Mouse (Mus musculus) frontal cortex, postnatal 25 days (tissue): ENCODE data around the gene Cebpz.

ENCODE experiments used
- DNase-seq, 2 experiments: peaks; one replicate each; pipeline ENCODE4 v3.0.0; 2022; ENCODE audit warnings: low spot score in 2 of 2

Cebpz gene

GRCm38 (mm10) chr17:78903158-78903557 is 33.7 kb downstream of the Cebpz start:
- DNase-seq = no peak

- no peak for DNase-seq
Measured at GRCm38 (mm10) chr17:78895394-78895793, 41.5 kb downstream of the Cebpz start.

- no peak for DNase-seq
Measured at GRCm38 (mm10) chr17:78894991-78895390, 41.9 kb downstream of the Cebpz start.

- no peak for DNase-seq
Measured at GRCm38 (mm10) chr17:78891020-78891419, 45.8 kb downstream of the Cebpz start.

- no peak for DNase-seq
Measured at GRCm38 (mm10) chr17:78889184-78889583, 47.7 kb downstream of the Cebpz start.

GRCm38 (mm10) chr17:78888554-78888953 is 48.3 kb downstream of the Cebpz start:
- no peak for DNase-seq

GRCm38 (mm10) chr17:78885286-78886065 is 51.4 kb downstream of the Cebpz start:
- DNase-seq = no peak

GRCm38 (mm10) chr17:78883291-78883690 is 53.6 kb downstream of the Cebpz start:
- DNase-seq = no peak

GRCm38 (mm10) chr17:78882401-78883112 is 54.3 kb downstream of the Cebpz start, which contains the start of gene Eif2ak2:
Eif2ak2 (minus strand) TSS chr17:78882573.
- peak; percentile 34 to 37 for DNase-seq

GRCm38 (mm10) chr17:78881878-78882304 is 55.0 kb downstream of the Cebpz start:
- no peak for DNase-seq

- DNase-seq = no peak
Measured at GRCm38 (mm10) chr17:78873886-78874285, 63.0 kb downstream of the Cebpz start.
